Mouse (Mus musculus) 3134 (cell line): Measurements from ENCODE around the gene Dusp27.

Experiments used
- DNase-seq: peaks from one replicate; pipeline ENCODE4 v3.0.0-alpha.2; 2011; ENCODE audit warnings: low spot score; ENCODE audit not compliant: insufficient read length; ENCODE audit errors: extremely low read depth

Gene Dusp27

GRCm38 (mm10) chr1:166105464-166105863 is 22.3 kb downstream of the Dusp27 start:
- no peak for DNase-seq

GRCm38 (mm10) chr1:166104858-166105257 is 22.9 kb downstream of the Dusp27 start:
- no peak for DNase-seq

GRCm38 (mm10) chr1:166102920-166103608 is 24.7 kb downstream of the Dusp27 start:
- no peak for DNase-seq

GRCm38 (mm10) chr1:166098120-166098519 is 29.6 kb downstream of the Dusp27 start:
- no peak for DNase-seq

- DNase-seq: no peak
Observed at GRCm38 (mm10) chr1:166094462-166094861, 33.3 kb downstream of the Dusp27 start.

- no peak for DNase-seq
Observed at GRCm38 (mm10) chr1:166090306-166090705, 37.4 kb downstream of the Dusp27 start.

- DNase-seq: no peak
Observed at GRCm38 (mm10) chr1:166089739-166090138, 38.0 kb downstream of the Dusp27 start.

GRCm38 (mm10) chr1:166089337-166089736 is 38.4 kb downstream of the Dusp27 start:
- no peak for DNase-seq

- no peak for DNase-seq
Observed at GRCm38 (mm10) chr1:166088446-166089170, 39.1 kb downstream of the Dusp27 start.

- no peak for DNase-seq
Observed at GRCm38 (mm10) chr1:166077052-166077735, 50.5 kb downstream of the Dusp27 start.

GRCm38 (mm10) chr1:166067856-166068440 is 59.8 kb downstream of the Dusp27 start:
- no peak for DNase-seq

- DNase-seq: no peak
Observed at GRCm38 (mm10) chr1:166063870-166064269, 63.9 kb downstream of the Dusp27 start.

GRCm38 (mm10) chr1:166061532-166061931 is 66.2 kb downstream of the Dusp27 start:
- DNase-seq: no peak

GRCm38 (mm10) chr1:166060406-166060805 is 67.3 kb downstream of the Dusp27 start:
- DNase-seq: no peak

- DNase-seq: no peak
Observed at GRCm38 (mm10) chr1:166056098-166056756, 71.5 kb downstream of the Dusp27 start.

GRCm38 (mm10) chr1:166053285-166053955 is 74.3 kb downstream of the Dusp27 start:
- no peak for DNase-seq

GRCm38 (mm10) chr1:166049046-166049827 is 78.5 kb downstream of the Dusp27 start:
- DNase-seq: no peak

GRCm38 (mm10) chr1:166048230-166048911 is 79.4 kb downstream of the Dusp27 start:
- no peak for DNase-seq
